Mouse (Mus musculus) kidney, embryonic 16.5 days (tissue): ENCODE results near the gene Tbc1d8. TPM values are rescaled to one million over a fixed set of nuclear protein-coding genes. Genes with fewer than 3 reads are reported as not detected.

ENCODE experiments used
- ATAC-seq: fragments of 200-750 bp; cut with Nextera tagmentation; 2 replicates; pipeline ENCODE4 v1.8.0; 2017; ENCODE audit warnings: moderate TSS enrichment; ENCODE audit not compliant: low FRiP score, low TSS enrichment
- H3K27ac ChIP-seq: fragments of 300-500 bp; sonication (generic); 2 replicates; pipeline ENCODE4 v1.5.1; 2014; ENCODE audit warnings: low read length
- H3K27me3 ChIP-seq: fragments of 300-500 bp; sonication (generic); 2 replicates; pipeline ENCODE4 v1.6.1; 2014; ENCODE audit warnings: low read length, control low read depth, mixed read lengths; ENCODE audit not compliant: insufficient read depth
- H3K36me3 ChIP-seq: fragments of 300-500 bp; sonication (generic); 2 replicates; pipeline ENCODE4 v1.6.1; 2014; ENCODE audit warnings: low read length, control low read depth, mixed read lengths; ENCODE audit not compliant: insufficient read depth
- H3K4me1 ChIP-seq: fragments of 300-500 bp; sonication (generic); 2 replicates; pipeline ENCODE4 v1.6.1; 2014; ENCODE audit warnings: low read length, control low read depth, mixed read lengths; ENCODE audit not compliant: insufficient read depth
- H3K4me2 ChIP-seq: fragments of 300-500 bp; sonication (generic); replicated peaks from 2 replicates; pipeline ENCODE4 v1.6.1; 2014; ENCODE audit warnings: low read depth, low read length
- H3K4me3 ChIP-seq: fragments of 300-500 bp; sonication (generic); 2 replicates; pipeline ENCODE4 v1.5.1; 2014; ENCODE audit warnings: mild to moderate bottlenecking, low read length
- H3K9ac ChIP-seq: fragments of 300-500 bp; sonication (generic); replicated peaks from 2 replicates; pipeline ENCODE4 v1.6.1; 2014; ENCODE audit warnings: low read length
- H3K9me3 ChIP-seq: fragments of 300-500 bp; sonication (generic); 2 replicates; pipeline ENCODE4 v1.6.1; 2016; ENCODE audit warnings: low read length, control low read depth
- WGBS: fragments of 180-500 bp; shearing (Covaris S2); extraction: QIAGEN DNeasy Blood & Tissue Kit; methylation state at CpG from one replicate; pipeline ENCODE4 v1.1.7; 2014; 5-methylcytosine and 5-hydroxymethylcytosine counted together
- polyA plus RNA-seq: library from polyadenylated mRNA; unstranded; fragments of >200 nt; fragmentation: Nextera tagmentation; extraction: Ambion mirVana; gene quantifications from 2 replicates; pipeline ENCODE4 v1.2.1, GENCODE M21; 2015

Tbc1d8 gene
- polyA plus RNA-seq, 1 experiment from 2014 or later: 10.1 TPM

DNA sequence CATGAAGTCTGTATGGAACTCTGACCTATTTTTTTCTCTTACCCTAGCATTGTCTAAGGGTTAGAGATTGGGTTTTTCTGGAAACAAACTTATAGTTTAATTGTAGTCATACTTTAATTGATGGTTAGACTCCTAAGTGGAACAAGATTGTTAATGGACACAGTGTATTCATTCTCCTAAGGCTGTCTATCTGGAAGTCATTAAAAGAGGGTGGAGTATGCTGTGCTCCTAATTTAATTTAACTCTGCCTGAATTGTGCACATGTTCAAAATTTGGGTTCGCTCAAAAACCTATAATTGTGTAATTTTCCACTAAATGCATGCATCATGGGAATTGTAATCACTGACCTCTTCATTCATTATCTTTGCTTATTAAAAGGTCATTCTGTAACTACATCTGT lies 113.0 kb downstream of the Tbc1d8 start:
- H3K27me3 ChIP-seq: no peaks in the 10 kb centered on the region
- peaks cover 16% of the 10 kb centered on the region for H3K36me3 ChIP-seq
- H3K9ac ChIP-seq: no peak overlapping the region
- no peak overlapping the region for H3K4me3 ChIP-seq
- WGBS: 89% methylated on average over 1 of the region's 1 CpGs
- H3K9me3 ChIP-seq: no peaks in the 10 kb centered on the region
- H3K4me1 ChIP-seq: peaks cover 20% of the 10 kb centered on the region
- no peak for ATAC-seq
- no peak overlapping the region for H3K27ac ChIP-seq
- no peak overlapping the region for H3K4me2 ChIP-seq

DNA sequence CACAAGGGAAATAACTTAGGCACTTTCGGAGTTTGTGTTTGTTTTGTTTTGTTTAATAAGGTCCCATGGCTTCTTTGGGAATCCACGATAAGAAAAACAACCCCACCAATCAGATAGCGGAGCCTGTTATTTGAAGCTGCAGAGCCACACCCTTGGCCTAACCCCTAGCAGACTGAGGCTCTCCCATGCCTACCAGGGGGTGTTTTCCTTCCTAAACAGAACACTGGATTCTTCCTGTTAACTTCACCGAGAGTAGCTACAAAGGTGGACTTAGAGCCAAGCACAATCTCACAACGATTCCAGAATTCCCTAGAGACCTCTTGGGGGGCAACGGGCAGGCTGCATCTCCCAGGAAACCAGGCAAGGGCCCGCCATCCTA lies 116.1 kb downstream of the Tbc1d8 start:
- H3K27me3 ChIP-seq: no peaks in the 10 kb centered on the region
- no peak overlapping the region for H3K27ac ChIP-seq
- peak overlapping the region; percentile 54; the same call in 1 of the 2 replicates for H3K4me2 ChIP-seq
- H3K4me3 ChIP-seq: no peak overlapping the region
- no peaks in the 10 kb centered on the region for H3K9me3 ChIP-seq
- 48% methylated on average over 7 of the region's 7 CpGs for WGBS
- H3K4me1 ChIP-seq: 0 out of 2 replicates have a peak, but pooled peaks cover 9% of the 10 kb centered on the region
- no peak overlapping the region for H3K9ac ChIP-seq
- H3K36me3 ChIP-seq: no peaks in the 10 kb centered on the region
- no peak for ATAC-seq

DNA sequence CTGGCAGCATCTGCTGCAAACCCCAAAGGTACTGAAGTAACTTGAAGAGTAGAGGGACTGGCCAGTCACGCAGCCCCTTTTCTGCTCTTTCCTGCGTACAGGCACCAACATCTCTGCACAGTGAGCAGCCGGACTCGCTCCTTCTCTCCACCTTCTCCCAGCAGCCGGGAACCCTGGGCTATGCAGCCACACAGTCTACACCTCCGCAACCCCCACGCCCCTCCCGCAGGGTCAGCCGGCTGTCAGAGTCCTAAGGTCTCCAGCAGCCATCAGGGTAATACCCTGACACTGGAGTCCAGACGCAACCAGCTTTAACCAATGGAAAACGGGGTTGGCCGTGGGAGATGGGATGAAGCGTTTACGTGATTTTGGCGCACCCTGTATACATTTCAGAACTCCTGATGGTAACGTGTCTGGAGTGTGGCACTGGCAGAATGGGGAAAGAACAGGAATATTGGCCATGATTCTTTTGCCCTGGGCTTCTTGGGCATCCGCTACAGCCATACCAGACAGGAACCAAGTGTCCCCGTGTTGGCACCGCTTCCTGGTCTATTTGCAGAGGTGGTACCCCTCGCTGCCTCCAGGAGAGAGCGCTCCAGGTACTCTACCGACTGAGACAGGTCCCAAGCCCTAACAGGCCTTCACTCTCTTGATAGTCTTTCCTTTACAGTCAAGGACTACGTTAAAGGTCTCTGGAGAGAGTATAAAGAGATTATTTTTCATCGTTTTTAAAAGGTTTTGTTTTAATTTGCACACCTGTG lies 116.6 kb downstream of the Tbc1d8 start:
- peak; percentile 67; the same call in 1 of the 2 replicates for ATAC-seq
- peak overlapping the region; percentile 24 for H3K4me3 ChIP-seq
- H3K27me3 ChIP-seq: no peaks in the 10 kb centered on the region
- H3K4me2 ChIP-seq: peak overlapping the region; percentile 54
- 0 out of 2 replicates have a peak, but pooled peaks cover 7% of the 10 kb centered on the region for H3K4me1 ChIP-seq
- H3K27ac ChIP-seq: no peak overlapping the region
- no peak overlapping the region for H3K9ac ChIP-seq
- H3K9me3 ChIP-seq: no peaks in the 10 kb centered on the region
- H3K36me3 ChIP-seq: no peaks in the 10 kb centered on the region
- WGBS: 28% methylated on average over 24 of the region's 24 CpGs

DNA sequence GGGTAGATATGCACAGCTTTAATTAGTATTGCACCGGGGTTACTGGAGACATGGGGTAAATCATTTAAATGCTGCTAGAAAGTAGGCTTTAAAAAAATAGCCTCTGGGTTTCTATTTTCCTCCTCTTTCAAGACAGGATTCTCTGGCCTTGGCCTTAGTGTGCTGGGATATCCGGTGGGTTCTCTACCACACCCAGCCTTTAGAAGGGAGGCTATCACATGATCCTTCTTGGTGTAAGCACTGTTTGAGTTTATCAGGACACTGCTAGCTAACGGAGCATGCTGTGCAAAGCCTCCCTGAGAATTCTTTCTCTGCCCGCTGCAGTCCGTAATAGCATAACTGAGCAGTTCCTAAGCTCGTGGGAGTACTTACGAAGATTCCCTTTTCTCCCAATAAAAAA lies 129.1 kb downstream of the Tbc1d8 start:
- Histone ChIP-seq H3K4me1 (no peaks in the 10 kb centered on the region), H3K4me3 (no peak overlapping the region), H3K4me2 (no peak overlapping the region), H3K27ac (no peak overlapping the region), H3K9me3 (no peaks in the 10 kb centered on the region), H3K36me3 (no peaks in the 10 kb centered on the region), H3K9ac (no peak overlapping the region), H3K27me3 (no peaks in the 10 kb centered on the region)
- 78% methylated on average over 7 of the region's 7 CpGs for WGBS
- ATAC-seq: no peak

DNA sequence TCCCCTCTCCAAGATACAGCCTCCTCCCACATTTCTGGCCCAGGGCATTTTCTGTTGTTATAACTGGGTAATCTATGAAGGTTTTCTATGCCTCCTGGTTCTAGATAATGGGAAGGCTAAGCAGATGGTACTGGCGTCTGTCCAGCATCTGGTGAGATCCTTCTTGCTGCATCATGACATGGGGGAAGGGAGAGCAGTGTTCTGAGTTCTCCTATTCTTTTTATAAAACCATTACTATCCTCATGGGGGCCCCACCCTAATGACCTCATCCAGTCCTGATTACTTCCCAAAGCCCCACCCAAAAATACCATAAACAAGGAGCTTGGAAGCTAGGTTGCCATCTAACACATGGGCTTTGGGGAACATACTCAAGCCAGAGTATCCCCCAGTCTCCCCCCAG lies 129.6 kb downstream of the Tbc1d8 start:
- Histone ChIP-seq H3K9ac (no peak overlapping the region), H3K4me2 (no peak overlapping the region), H3K4me1 (no peaks in the 10 kb centered on the region), H3K36me3 (no peaks in the 10 kb centered on the region), H3K9me3 (no peaks in the 10 kb centered on the region), H3K4me3 (no peak overlapping the region), H3K27ac (no peak overlapping the region), H3K27me3 (no peaks in the 10 kb centered on the region)
- WGBS: 77% methylated on average over 1 of the region's 1 CpGs
- no peak for ATAC-seq

DNA sequence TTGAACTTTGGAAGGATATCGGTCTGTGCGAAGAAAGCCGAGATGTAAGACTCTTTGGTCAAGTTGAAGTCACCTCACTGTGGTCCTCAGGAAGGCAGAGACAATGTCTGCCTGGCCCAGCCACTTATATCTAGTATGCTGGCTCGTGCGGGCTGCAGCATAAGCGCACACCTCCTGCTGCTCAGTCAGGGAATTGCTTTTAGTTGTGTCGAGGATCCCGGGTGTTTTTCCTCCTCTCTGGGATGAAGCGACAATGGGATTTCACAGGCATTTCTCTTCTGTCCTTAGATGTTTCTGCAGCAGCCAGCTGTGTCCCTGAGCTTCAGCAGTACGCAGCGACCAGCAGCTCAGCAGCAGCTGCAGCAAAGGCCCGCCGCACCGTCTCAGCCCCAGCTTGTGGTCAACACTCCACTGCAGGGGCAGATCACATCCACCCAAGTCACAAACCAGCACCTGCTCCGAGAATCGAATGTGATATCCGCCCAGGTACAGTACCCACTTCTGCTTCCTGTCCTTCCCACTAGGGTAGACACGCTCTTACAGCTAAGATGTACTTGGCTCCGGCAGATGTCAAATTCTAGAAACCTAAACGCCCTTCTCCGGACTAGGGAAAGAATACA lies 133.5 kb downstream of the Tbc1d8 start:
- Histone ChIP-seq H3K9ac (no peak overlapping the region), H3K27ac (no peak overlapping the region), H3K4me3 (no peak overlapping the region), H3K36me3 (no peaks in the 10 kb centered on the region), H3K27me3 (no peaks in the 10 kb centered on the region), H3K4me1 (no peaks in the 10 kb centered on the region), H3K4me2 (no peak overlapping the region), H3K9me3 (no peaks in the 10 kb centered on the region)
- 71% methylated on average over 21 of the region's 21 CpGs for WGBS
- ATAC-seq: no peak

DNA sequence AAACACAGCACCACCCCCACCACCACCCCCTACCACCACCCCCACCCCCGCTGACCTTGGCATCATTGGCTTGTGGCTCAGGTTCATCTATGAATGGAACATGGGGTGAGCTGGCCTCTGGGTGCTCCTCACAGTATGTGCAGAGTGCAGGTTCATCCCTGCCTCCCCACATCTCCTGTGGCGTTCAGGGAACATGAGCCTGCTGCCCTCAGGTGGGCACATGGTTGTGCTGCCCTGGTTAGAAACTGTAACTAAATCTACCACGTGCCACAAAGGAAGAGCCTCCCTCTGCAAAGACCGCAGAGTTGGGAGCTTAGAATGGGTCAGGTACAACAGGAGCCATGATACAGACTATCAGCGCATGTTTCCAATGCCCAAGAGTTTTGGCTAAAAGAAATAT lies 135.3 kb downstream of the Tbc1d8 start:
- Histone ChIP-seq H3K36me3 (no peaks in the 10 kb centered on the region), H3K9me3 (no peaks in the 10 kb centered on the region)
- WGBS: 77% methylated on average over 5 of the region's 5 CpGs

DNA sequence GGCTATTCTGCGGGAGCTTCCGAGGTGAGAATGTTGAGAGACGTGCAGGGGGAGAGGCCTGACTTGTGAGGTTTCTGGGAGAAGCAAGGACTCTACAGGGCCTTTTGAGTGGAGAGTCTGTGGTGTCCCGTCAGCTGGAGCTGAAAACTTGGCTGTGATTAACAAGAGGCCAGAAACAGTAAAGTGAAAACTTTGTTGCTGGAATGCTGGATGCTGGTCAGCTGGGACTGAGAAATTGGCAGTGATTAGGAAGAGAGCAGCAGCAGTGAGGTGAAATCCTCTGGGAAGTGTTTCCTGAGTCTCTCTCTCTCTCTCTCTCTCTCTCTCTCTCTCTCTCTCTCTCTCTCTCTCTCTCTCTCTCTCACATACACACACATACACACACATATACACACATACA lies 136.7 kb downstream of the Tbc1d8 start:
- ATAC-seq: no peak
- no peak overlapping the region for H3K27ac ChIP-seq
- no peak overlapping the region for H3K4me2 ChIP-seq
- no peak overlapping the region for H3K4me3 ChIP-seq
- 83% methylated on average over 4 of the region's 4 CpGs for WGBS
- H3K36me3 ChIP-seq: no peaks in the 10 kb centered on the region
- H3K4me1 ChIP-seq: no peaks in the 10 kb centered on the region
- H3K9ac ChIP-seq: no peak overlapping the region
- no peaks in the 10 kb centered on the region for H3K27me3 ChIP-seq
- no peaks in the 10 kb centered on the region for H3K9me3 ChIP-seq

More for the DNA sequence above, 135.3 kb downstream of the Tbc1d8 start:
- Histone ChIP-seq H3K4me1 (no peaks in the 10 kb centered on the region), H3K27me3 (no peaks in the 10 kb centered on the region), H3K4me2 (no peak overlapping the region), H3K9ac (no peak overlapping the region), H3K4me3 (no peak overlapping the region), H3K27ac (no peak overlapping the region)
- ATAC-seq: no peak

DNA sequence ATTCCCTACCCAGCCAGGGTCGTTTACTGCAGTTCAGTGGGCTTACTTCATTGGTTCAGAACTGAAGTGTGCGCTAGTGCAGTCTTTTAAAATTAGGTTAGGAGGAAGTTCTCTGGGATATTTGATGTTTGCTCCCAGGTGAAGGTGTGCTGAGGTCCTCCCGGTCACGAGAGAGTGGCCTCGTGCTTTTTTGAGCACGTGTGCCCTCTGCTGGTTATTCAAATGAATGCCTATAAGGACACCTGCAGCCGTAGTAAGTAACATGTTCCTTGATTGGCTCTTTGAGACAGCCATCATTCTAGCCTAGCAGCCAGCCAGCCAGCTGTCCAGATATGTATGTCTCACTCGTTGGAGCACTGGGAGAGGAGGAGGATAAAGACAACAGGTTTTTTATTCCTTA lies 137.9 kb downstream of the Tbc1d8 start:
- H3K4me2 ChIP-seq: no peak overlapping the region
- no peak overlapping the region for H3K27ac ChIP-seq
- 0 out of 2 replicates have a peak, but pooled peaks have one; percentile 42 for ATAC-seq
- 16% methylated on average over 8 of the region's 8 CpGs for WGBS
- no peaks in the 10 kb centered on the region for H3K36me3 ChIP-seq
- H3K4me3 ChIP-seq: no peak overlapping the region
- H3K27me3 ChIP-seq: no peaks in the 10 kb centered on the region
- H3K4me1 ChIP-seq: no peaks in the 10 kb centered on the region
- no peaks in the 10 kb centered on the region for H3K9me3 ChIP-seq
- H3K9ac ChIP-seq: no peak overlapping the region

DNA sequence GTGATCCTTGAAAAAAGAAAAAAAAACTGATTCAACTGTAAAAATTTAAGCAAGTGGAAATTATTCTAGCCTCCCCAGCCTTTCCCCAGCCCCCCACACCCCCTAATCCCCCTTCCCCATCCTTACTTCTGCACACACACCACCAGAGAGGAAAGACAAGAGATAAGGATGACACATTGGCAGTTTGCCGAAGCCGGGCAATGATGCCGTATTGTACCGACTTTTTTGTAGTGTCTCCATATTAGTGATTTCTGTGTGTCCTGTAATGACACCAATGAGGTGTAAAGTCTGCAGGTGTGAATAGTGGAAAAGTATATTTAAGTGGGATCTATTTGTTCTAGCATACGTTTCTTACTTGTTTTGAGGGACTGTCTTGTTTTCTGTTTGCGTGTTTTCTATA lies 138.4 kb downstream of the Tbc1d8 start:
- no peak overlapping the region for H3K9ac ChIP-seq
- WGBS: 83% methylated on average over 6 of the region's 6 CpGs
- no peak for ATAC-seq
- H3K27ac ChIP-seq: no peak overlapping the region
- H3K4me1 ChIP-seq: no peaks in the 10 kb centered on the region
- H3K27me3 ChIP-seq: no peaks in the 10 kb centered on the region
- H3K4me2 ChIP-seq: no peak overlapping the region
- H3K4me3 ChIP-seq: no peak overlapping the region
- no peaks in the 10 kb centered on the region for H3K9me3 ChIP-seq
- H3K36me3 ChIP-seq: no peaks in the 10 kb centered on the region
